Mouse (Mus musculus): ENCODE data around the gene Stk19. TPM values are rescaled to one million over a fixed set of nuclear protein-coding genes. Genes with fewer than 3 reads are reported as not detected.

Gene Stk19
- polyA plus RNA-seq, 1 experiment from 2014 or later: 40.0 TPM

GRCm38 (mm10) chr17:34860514-34860913, 23.8 kb upstream of the Stk19 start:
- Histone ChIP-seq H3K36me3 (peaks cover 15% of the 10 kb centered on the region), H3K4me3 (replicated peaks) (no peak overlapping the region), H3K4me1 (no peaks in the 10 kb centered on the region), H3K4me2 (no peak overlapping the region), H3K27ac (replicated peaks) (no peak overlapping the region), H3K9me3 (replicated peaks) (no peaks in the 10 kb centered on the region), H3K9ac (replicated peaks) (no peak overlapping the region), H3K27me3 (replicated peaks) (no peaks in the 10 kb centered on the region)
- no peak for ATAC-seq (ENCODE audit: low FRiP score)
- WGBS: 90% methylated on average over 9 of the region's 9 CpGs

GRCm38 (mm10) chr17:34858670-34859069, 21.9 kb upstream of the Stk19 start:
- 88% methylated on average over 4 of the region's 4 CpGs for WGBS
- no peak for ATAC-seq (ENCODE audit: low FRiP score)
- Histone ChIP-seq H3K27me3 (replicated peaks) (no peaks in the 10 kb centered on the region), H3K9ac (replicated peaks) (no peak overlapping the region), H3K4me2 (no peak overlapping the region), H3K4me3 (replicated peaks) (no peak overlapping the region), H3K9me3 (replicated peaks) (no peaks in the 10 kb centered on the region), H3K27ac (replicated peaks) (no peak overlapping the region), H3K4me1 (no peaks in the 10 kb centered on the region), H3K36me3 (peaks cover 32% of the 10 kb centered on the region)

GRCm38 (mm10) chr17:34855825-34856224, 19.1 kb upstream of the Stk19 start:
- Histone ChIP-seq H3K27ac (replicated peaks) (no peak overlapping the region), H3K4me1 (peaks cover 11% of the 10 kb centered on the region), H3K9me3 (replicated peaks) (no peaks in the 10 kb centered on the region), H3K4me3 (replicated peaks) (no peak overlapping the region), H3K36me3 (peaks cover 48% of the 10 kb centered on the region), H3K27me3 (replicated peaks) (no peaks in the 10 kb centered on the region), H3K4me2 (no peak overlapping the region), H3K9ac (replicated peaks) (no peak overlapping the region)
- WGBS: 47% methylated on average over 3 of the region's 3 CpGs
- ATAC-seq (ENCODE audit: low FRiP score): no peak

GRCm38 (mm10) chr17:34854761-34855160, 18.0 kb upstream of the Stk19 start:
- H3K4me2 ChIP-seq: no peak overlapping the region
- no peaks in the 10 kb centered on the region for H3K27me3 ChIP-seq (replicated peaks)
- H3K4me1 ChIP-seq: peaks cover 14% of the 10 kb centered on the region
- H3K4me3 ChIP-seq (replicated peaks): no peak overlapping the region
- ATAC-seq (ENCODE audit: low FRiP score): no peak
- WGBS: 86% methylated on average over 3 of the region's 3 CpGs
- no peak overlapping the region for H3K9ac ChIP-seq (replicated peaks)
- H3K9me3 ChIP-seq (replicated peaks): no peaks in the 10 kb centered on the region
- H3K36me3 ChIP-seq: peaks cover 48% of the 10 kb centered on the region
- H3K27ac ChIP-seq (replicated peaks): no peak overlapping the region

- H3K9ac ChIP-seq (replicated peaks): no peak overlapping the region
- ATAC-seq (ENCODE audit: low FRiP score): no peak
- H3K36me3 ChIP-seq: peaks cover 48% of the 10 kb centered on the region
- H3K4me3 ChIP-seq (replicated peaks): no peak overlapping the region
- WGBS: 81% methylated on average over 8 of the region's 8 CpGs
- H3K9me3 ChIP-seq (replicated peaks): no peaks in the 10 kb centered on the region
- no peak overlapping the region for H3K27ac ChIP-seq (replicated peaks)
- no peak overlapping the region for H3K4me2 ChIP-seq
- H3K4me1 ChIP-seq: peaks cover 25% of the 10 kb centered on the region
- H3K27me3 ChIP-seq (replicated peaks): no peaks in the 10 kb centered on the region
These were observed 16.8 kb upstream of the Stk19 start for GRCm38 (mm10) chr17:34853511-34853910.

- H3K9ac ChIP-seq (replicated peaks): peak overlapping the region; percentile 95
- no peaks in the 10 kb centered on the region for H3K27me3 ChIP-seq (replicated peaks)
- H3K4me2 ChIP-seq: peak overlapping the region; percentile 95
- WGBS: 2% methylated on average over 25 of the region's 25 CpGs
- peak overlapping the region; percentile 74 for H3K27ac ChIP-seq (replicated peaks)
- no peaks in the 10 kb centered on the region for H3K9me3 ChIP-seq (replicated peaks)
- ATAC-seq (ENCODE audit: low FRiP score): no peak; the same call in 1 of the 2 replicates
- H3K4me1 ChIP-seq: peaks cover 25% of the 10 kb centered on the region
- H3K36me3 ChIP-seq: peaks cover 60% of the 10 kb centered on the region
- peak overlapping the region; percentile 91 for H3K4me3 ChIP-seq (replicated peaks)
These were observed 13.9 kb upstream of the Stk19 start for GRCm38 (mm10) chr17:34850517-34851125.

- peaks cover 25% of the 10 kb centered on the region for H3K4me1 ChIP-seq
- H3K27me3 ChIP-seq (replicated peaks): no peaks in the 10 kb centered on the region
- peak within 1 kb of the TSS; percentile 95 for H3K9ac ChIP-seq (replicated peaks)
- H3K4me3 ChIP-seq (replicated peaks): peak within 1 kb of the TSS; percentile 91
- WGBS: under 1% methylated on average over 63 of the region's 65 CpGs
- peak within 1 kb of the TSS; percentile 74 for H3K27ac ChIP-seq (replicated peaks)
- peak; percentile 97 for ATAC-seq (ENCODE audit: low FRiP score)
- H3K36me3 ChIP-seq: peaks cover 60% of the 10 kb centered on the region
- no peaks in the 10 kb centered on the region for H3K9me3 ChIP-seq (replicated peaks)
- peak within 1 kb of the TSS; percentile 95 for H3K4me2 ChIP-seq
These were observed 13.2 kb upstream of the Stk19 start, which contains the start of the genes Skiv2l and Nelfe for GRCm38 (mm10) chr17:34849722-34850516. TSS of gene Skiv2l (minus strand) at chr17:34850210. TSS of gene Nelfe (plus strand) at chr17:34850391.

- H3K9ac ChIP-seq (replicated peaks): no peak overlapping the region
- peaks cover 25% of the 10 kb centered on the region for H3K4me1 ChIP-seq
- H3K27me3 ChIP-seq (replicated peaks): no peaks in the 10 kb centered on the region
- no peak overlapping the region for H3K4me2 ChIP-seq
- WGBS: 94% methylated on average over 7 of the region's 7 CpGs
- no peaks in the 10 kb centered on the region for H3K9me3 ChIP-seq (replicated peaks)
- peaks cover 62% of the 10 kb centered on the region for H3K36me3 ChIP-seq
- H3K27ac ChIP-seq (replicated peaks): no peak overlapping the region
- no peak for ATAC-seq (ENCODE audit: low FRiP score)
- H3K4me3 ChIP-seq (replicated peaks): no peak overlapping the region
These were observed 10.9 kb upstream of the Stk19 start for GRCm38 (mm10) chr17:34847615-34848014.

GRCm38 (mm10) chr17:34847192-34847591, 10.4 kb upstream of the Stk19 start:
- H3K36me3 ChIP-seq: peaks cover 62% of the 10 kb centered on the region

GRCm38 (mm10) chr17:34844884-34845283, 8.1 kb upstream of the Stk19 start:
- Histone ChIP-seq H3K4me3 (replicated peaks) (no peak overlapping the region), H3K4me1 (peaks cover 11% of the 10 kb centered on the region), H3K9me3 (replicated peaks) (no peaks in the 10 kb centered on the region), H3K9ac (replicated peaks) (no peak overlapping the region), H3K36me3 (peaks cover 82% of the 10 kb centered on the region), H3K27me3 (replicated peaks) (no peaks in the 10 kb centered on the region), H3K27ac (replicated peaks) (no peak overlapping the region), H3K4me2 (no peak overlapping the region)
- 95% methylated on average over 13 of the region's 13 CpGs for WGBS
- no peak for ATAC-seq (ENCODE audit: low FRiP score)

More at GRCm38 (mm10) chr17:34847192-34847591, 10.4 kb upstream of the Stk19 start:
- WGBS: 93% methylated on average over 6 of the region's 6 CpGs
- Histone ChIP-seq H3K9me3 (replicated peaks) (no peaks in the 10 kb centered on the region), H3K4me2 (no peak overlapping the region), H3K4me1 (peaks cover 25% of the 10 kb centered on the region), H3K27me3 (replicated peaks) (no peaks in the 10 kb centered on the region), H3K27ac (replicated peaks) (no peak overlapping the region), H3K9ac (replicated peaks) (no peak overlapping the region), H3K4me3 (replicated peaks) (no peak overlapping the region)
- no peak for ATAC-seq (ENCODE audit: low FRiP score)

GRCm38 (mm10) chr17:34840736-34841307, 4.1 kb upstream of the Stk19 start:
- Histone ChIP-seq H3K4me3 (replicated peaks) (no peak overlapping the region), H3K27me3 (replicated peaks) (no peaks in the 10 kb centered on the region), H3K9me3 (replicated peaks) (no peaks in the 10 kb centered on the region), H3K9ac (replicated peaks) (no peak overlapping the region), H3K4me2 (no peak overlapping the region), H3K36me3 (peaks cover 72% of the 10 kb centered on the region), H3K4me1 (peaks cover 22% of the 10 kb centered on the region), H3K27ac (replicated peaks) (no peak overlapping the region)
- ATAC-seq (ENCODE audit: low FRiP score): no peak
- 84% methylated on average over 6 of the region's 6 CpGs for WGBS
